Mouse (Mus musculus): Measurements from ENCODE around the gene Tsks. TPM values are rescaled to one million over a fixed set of nuclear protein-coding genes. Genes with fewer than 3 reads are reported as not detected.
A peak's percentile ranks its signal among the peaks of the same experiment; 100 is the strongest.

The Tsks gene
- total RNA-seq, 2 experiments from 2014 or later = not detected

DNA sequence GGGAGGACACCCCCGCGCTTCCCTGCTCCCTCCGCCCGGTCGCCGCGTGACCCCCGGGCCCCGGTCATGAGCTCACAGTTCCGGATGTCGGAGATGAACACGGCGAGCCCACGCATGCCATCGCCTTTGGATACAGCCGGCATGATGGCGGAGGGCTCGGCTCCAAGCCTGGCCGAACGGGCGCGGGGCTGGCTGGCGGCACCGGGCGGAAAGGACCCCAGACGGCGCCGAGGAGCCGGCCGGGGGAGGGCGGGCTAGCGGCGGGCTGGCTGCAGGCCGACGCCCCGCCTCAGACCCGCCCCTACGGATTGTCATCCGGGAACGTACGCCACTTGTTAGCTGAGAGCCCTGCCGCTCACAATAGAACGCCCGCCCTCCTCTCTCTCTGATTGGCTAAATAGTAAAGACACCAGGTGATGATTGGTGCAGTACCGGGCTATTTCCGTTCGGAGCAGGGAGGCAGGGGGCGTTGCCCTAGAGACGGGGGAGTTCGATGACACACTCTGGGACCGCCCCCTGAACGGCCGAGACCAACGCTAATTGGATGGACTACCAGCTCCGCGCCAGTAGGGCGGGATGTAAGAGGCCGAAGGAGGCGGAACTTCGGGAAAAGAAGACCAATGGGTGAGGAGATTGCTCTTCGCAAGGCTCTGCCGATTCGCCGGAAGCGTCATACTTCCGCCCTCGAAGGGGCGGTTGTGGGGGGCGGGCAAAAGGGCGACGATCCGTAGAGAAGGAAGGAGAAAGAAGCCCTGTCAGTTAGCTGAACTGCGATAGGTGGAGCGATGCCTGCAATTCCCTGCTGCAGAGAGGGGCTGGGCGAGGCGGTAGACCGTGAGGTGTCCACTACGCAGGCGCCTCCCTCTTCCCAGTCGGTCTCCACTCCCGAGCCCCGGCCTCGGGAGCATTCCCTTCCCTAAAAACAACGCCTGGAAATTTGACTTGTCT, 13.5 kb upstream of the Tsks start, which contains the start of gene Ap2a1:
Ap2a1 (minus strand) TSS at position 293 of the 948 bp plus-strand sequence.
- ATAC-seq (replicated peaks; ENCODE audit: low FRiP score, poor library complexity, severe bottlenecking) = peak; percentile 90

DNA sequence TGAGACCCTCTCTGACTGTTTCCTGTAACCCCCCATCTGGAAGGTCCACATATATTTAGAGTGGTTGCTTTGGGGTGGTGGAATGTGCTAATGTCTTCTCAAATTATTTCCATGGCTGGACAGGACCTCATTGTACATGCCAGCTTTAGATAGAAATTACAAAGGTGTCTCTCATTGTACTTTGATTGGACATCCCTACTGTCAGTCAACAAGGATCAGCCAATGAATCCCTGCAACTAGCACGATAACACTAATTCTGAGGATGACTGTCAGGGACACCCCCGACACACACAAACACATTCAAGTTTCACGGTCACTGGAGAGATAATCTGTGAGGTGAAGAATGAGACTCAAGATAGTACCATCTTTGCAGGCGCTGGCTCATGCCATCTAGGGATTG, 4.3 kb upstream of the Tsks start:
- no peak for ATAC-seq (replicated peaks; ENCODE audit: low FRiP score, poor library complexity, severe bottlenecking)

DNA sequence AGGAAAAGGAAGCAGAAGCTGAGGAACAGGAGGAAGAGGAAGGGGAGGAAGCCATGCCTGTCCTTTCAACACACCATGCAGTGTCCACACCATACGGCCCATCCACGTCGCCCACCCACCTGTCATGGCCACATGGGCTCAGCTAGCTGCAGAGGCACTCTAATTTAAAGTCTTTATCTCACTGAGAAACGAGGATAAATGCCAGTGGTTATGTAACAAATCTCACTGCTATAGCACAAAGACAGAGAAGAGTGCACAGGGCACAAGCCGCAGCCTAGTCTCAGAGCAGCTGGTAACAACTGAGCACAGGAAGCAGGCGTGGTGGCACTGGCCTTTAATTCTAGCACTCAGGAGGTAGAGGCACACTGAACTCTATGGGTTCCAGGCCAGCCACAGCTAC, 6.9 kb downstream of the Tsks start:
- ATAC-seq (replicated peaks; ENCODE audit: low FRiP score, poor library complexity, severe bottlenecking) = no peak

DNA sequence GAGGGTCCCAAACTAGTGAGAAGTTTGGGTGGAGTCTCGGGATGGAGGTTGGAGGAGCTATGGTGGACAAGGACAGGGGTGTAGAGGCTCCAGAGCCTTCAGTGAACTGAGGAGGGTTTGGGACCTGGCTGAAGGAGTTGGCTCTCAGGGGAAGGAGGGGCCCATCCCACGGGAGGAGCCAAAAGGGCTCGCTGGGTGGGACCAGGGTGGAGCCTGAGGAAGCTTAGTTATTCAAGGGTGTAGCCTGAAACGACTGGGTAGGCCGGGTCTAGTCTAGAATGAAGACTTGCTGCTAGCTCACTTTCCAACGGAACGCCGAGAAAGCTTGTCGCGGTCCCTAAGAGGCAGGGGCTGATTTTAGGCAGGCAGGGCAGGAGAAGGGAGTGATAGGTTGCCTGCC, 9.0 kb downstream of the Tsks start:
- peak; percentile 89 for ATAC-seq (replicated peaks; ENCODE audit: low FRiP score, poor library complexity, severe bottlenecking)

DNA sequence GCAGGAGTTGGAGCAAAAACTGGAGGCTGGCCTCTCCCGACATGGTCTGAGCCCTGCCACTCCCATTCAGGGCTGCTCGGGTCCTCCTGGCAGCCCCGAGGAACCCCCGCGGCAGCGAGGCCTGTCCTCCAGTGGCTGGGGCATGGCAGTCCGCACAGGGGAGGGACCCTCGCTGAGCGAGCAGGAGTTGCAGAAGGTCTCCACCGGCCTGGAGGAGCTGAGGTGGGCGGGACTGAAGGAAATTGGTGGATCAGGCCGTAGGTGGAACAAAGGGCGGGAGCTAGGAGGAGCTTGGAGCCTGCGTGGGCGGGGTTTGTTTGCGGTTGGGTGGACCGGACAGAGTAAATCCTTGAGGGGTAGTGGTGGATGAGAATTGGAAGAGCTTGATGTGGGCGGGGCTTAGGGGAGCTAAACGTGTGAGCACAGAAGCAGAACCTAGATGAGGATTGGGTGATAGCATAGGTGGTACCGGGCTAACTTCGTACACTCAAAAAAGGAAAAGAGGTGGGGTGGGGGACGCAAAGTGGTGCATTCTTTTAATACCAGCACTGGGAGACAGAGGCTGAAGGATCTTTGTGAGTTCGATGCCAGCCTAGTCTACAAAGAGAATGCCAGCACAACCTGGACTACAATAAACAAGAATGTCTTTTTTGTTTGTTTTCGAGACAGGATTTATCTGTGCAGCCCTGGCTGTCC, 9.8 kb downstream of the Tsks start:
- ATAC-seq (replicated peaks; ENCODE audit: low FRiP score, poor library complexity, severe bottlenecking) = peak; percentile 86

DNA sequence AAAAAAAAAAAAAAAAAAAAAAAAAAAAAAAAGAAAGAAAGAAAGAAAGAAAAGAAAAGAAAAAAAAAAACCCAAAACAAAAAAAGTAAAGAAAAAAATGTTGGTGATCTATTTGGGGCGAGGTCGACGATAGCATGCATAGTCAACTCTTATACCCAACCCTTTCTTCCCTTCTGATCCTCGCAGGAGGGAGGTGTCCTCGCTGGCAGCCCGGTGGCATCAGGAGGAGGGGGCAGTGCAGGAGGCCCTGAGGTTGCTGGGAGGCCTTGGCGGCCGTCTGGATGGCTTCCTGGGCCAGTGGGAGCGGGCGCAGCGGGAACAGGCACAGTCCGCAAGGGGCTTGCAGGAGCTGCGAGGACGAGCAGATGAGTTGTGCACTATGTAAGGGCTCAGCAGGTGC, 10.6 kb downstream of the Tsks start:
- no peak for ATAC-seq (replicated peaks; ENCODE audit: low FRiP score, poor library complexity, severe bottlenecking)

DNA sequence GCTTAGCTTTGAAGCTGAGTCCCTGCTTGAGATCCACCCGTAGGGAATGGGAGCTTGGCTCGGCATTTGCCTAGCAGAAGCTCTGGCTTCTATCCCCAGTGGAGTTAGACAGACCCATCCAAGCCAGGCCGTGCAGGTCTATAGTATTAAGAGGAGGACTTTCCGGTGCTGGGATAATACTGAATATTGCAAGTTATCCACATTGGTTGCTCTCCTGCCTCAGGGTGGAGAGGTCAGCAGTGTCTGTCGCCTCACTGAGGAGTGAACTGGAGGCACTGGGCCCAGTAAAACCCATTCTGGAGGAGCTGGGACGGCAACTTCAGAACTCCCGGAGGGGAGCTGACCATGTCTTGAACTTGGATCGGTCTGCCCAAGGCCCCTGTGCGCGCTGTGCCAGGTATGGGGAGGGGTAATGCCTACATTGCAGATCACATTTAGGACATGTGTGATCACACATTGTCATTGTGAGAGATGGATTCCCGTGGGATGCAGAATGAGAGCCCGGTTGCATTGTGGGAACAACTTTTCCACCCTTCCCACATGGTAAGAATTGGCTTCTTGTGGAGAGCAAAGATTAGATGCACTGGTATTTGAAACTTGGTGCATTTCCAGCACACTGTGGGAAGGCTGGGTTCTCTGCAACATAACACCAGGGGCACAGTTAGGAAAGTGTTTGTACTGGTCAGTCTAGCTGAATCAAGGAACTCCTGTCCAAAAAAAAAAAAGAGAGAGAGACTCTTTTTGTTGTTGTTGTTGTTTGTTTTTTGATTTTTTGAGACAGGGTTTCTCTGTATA, 11.3 kb downstream of the Tsks start:
- ATAC-seq (replicated peaks; ENCODE audit: low FRiP score, poor library complexity, severe bottlenecking) = no peak

DNA sequence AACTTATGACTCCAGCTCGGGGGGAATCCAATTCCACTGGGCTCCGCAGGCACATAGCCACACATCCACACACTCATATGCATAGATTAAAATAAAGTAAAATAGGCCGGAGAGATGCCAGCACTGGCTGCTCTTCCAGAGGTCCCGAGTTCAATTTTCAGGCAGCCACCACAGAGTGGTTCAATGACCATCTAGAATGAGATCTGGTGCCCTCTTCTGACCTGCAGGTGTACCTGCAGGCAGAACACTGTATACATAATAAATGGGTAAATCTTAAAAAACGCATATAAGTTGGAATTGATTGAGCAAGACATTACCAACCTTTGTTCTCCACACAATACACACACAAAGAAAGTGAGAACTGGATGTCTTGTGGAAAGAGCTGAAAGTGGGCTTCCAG, 12.6 kb downstream of the Tsks start:
- ATAC-seq (replicated peaks; ENCODE audit: low FRiP score, poor library complexity, severe bottlenecking) = no peak

DNA sequence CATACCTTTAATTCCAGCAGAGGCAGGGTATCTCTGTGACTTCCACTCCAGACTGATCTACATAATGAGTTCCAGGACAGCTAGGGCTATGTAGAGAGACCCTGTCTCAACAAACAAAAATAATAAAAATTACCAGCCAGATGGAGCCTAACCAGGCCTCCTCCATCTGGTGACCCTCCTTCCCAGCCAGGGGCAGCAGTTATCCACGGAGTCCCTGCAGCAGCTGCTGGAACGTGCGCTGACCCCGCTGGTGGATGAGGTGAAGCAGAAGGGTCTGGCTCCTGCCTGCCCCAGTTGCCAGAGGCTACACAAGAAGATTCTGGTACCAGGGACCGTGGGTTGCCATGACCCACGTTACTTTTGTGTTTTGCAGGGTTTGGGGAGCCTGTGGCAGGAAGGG, 13.3 kb downstream of the Tsks start:
- no peak for ATAC-seq (replicated peaks; ENCODE audit: low FRiP score, poor library complexity, severe bottlenecking)

DNA sequence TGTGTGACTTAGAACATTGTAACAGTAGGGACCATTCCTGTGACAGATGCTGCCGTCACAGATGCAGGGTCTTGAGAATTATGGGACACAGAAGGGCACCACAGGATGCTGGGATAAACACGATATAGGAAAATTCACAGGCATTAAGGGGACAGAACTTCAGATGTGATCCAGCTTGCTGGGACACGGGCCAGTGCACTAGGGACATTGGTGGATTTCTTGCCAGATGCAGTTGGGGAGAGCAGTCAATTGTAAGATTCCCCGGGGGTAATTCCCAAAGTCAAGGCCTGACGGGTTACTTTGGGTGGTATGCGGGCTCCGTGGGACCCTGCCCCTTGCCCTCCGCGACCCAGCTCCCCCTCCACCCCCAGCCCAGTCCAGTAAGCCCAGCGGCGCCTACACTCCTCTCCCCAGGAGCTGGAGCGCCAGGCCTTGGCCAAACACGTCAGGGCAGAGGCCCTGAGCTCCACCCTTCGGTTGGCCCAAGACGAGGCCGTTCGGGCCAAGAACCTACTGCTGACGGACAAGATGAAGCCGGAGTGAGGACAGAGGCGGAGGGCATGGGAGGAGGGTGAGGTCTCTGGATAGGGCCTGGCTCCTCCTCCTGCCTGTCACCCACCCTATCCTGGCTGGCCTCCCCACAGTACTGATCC, 14.3 kb downstream of the Tsks start:
- no peak for ATAC-seq (replicated peaks; ENCODE audit: low FRiP score, poor library complexity, severe bottlenecking)

DNA sequence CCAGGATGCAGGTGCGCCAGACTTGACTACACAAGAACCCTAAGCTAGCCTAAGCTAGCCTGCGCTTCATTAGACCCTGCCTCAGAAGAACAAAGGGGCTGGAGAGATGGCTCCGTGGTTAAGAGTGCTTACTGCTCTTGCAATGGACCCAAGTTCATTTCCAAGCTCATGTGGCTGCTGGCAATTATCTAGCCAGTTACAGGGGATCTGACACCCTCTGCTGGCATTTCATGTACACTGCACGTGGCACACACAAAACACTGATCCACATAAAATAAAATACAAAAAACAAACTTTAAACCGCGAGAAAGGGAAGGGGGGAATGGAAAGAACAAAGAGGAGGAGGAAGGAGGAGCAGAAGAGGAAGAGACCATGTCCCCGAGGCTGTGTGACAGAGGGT, 15.2 kb downstream of the Tsks start:
- ATAC-seq (replicated peaks; ENCODE audit: low FRiP score, poor library complexity, severe bottlenecking) = no peak

DNA sequence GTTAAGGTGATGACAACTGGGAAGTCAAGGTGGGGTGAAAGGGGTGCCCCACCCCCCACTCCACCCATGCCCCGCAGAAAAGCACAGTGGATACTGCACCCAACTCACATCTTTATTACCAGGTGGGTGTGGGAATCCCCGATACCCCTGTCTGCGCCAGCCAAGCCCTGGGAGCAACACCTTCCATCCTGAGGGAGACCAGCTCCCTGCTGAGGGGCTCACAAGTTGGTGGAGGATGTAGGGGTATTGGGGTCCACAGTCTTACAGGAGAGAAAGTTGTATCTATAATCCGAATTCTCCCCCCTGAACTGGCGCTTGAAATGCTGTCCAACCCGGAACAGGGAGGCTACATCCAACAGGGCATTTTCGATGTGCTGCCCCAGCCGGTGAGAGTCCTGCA, 16.3 kb downstream of the Tsks start:
- no peak for ATAC-seq (replicated peaks; ENCODE audit: low FRiP score, poor library complexity, severe bottlenecking)

DNA sequence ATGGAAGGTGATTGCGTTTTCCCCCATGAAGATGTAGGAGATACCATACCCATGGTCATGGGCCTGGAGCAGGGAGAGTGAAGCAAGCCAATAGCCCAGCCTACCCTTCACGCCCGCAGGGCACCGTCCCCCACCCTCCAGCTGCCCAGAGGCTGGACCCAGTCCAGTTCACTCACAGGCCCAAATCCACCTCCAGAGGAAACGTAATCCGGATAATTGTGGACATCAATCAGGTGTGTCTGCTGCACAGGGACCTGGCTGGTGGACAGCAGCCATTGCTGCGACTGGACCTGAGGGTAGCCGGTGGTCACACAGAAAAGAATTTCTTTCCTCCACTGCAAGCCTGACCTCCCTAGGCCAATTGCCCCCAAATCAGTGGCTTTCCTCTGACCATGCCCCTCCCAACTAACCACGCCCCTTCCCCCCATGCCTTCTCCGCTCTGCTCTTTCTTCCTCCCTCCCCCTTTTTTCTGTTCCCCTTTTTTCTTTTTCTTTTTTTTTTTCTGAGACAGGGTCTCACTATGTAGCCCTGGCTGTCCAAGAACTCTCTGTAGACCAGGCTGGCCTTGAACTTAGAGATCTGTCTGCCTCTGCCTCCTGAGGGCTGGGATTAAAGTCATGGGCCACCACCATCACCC, 17.0 kb downstream of the Tsks start:
- no peak for ATAC-seq (replicated peaks; ENCODE audit: low FRiP score, poor library complexity, severe bottlenecking)

DNA sequence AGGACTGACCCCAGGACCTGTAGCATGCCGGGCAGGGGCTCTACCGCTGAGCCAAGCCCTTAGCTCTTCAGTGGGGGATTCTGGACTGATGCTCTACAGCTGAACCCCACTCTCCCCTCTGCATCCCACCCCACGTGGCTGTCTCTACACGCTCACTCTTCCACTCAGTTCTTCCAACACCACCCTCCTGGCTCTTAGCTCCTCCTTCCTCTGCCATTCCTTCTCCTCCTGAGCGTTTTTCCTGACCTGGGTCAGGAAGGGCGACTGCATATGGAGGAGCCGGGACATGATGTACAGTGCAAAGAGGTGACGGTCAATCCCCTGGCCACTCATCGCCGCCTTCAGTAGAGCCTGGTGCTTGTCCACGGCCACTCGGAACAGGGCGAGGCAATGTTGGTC, 17.5 kb downstream of the Tsks start:
- no peak for ATAC-seq (replicated peaks; ENCODE audit: low FRiP score, poor library complexity, severe bottlenecking)

DNA sequence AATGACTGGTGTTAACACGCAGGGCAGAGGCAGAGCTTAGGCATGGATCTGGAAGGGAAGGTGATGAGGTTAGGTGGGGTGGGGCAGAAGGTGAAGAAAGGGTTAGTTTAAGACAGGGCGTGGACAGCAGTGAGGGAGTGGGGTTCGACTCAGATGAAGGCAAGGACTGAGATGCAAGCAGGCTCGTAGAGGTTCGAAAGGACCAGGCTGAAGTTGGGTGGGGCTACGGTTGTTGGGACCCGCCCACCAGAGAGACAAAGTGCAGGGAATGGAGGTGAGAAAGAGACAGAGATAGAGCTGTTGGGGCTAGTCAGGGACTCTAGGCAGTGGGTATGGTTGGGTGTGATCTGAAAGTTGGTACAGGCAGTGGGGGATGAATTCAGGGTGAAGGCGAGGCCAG, 19.3 kb downstream of the Tsks start:
- ATAC-seq (replicated peaks; ENCODE audit: low FRiP score, poor library complexity, severe bottlenecking) = no peak

DNA sequence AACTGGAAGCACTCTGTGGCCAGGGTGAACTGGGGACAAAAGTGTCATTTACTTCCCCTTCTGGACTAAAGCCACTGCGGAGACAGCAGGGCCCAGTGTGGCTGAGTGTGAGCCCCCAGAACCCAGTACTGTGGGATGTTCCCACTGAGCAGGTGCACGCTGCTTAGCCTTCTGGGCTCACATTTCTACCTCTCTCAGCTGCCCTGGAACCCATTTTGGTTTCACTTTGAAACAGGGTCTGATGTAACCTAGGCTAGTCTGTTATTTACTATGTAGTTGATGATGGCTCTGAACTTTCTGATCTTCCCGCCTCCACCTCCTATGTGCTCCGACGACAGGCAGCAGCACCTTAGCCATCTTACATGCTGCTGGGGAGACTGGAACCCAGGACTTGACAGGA, 19.8 kb downstream of the Tsks start:
- no peak for ATAC-seq (replicated peaks; ENCODE audit: low FRiP score, poor library complexity, severe bottlenecking)

DNA sequence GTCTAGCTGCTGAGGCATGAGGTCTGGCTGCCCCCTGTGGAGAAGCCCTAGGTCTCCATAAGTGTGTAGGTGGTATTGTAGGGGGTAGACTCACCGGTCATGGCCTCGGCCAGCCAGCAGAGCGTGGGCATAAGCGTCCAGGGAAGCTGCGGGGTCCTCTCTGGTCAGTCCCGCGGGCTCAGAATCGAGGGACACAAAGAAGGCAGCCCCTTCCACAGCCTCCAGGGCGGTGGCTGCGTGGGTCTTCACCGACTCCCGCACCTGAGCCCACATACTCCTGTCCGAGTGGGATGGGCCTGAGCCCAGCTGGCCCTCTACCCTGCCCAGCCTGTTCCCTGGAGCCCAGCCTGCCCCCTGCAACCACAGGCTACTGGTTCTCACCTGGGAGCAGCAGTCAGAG, 22.0 kb downstream of the Tsks start:
- no peak for ATAC-seq (replicated peaks; ENCODE audit: low FRiP score, poor library complexity, severe bottlenecking)

DNA sequence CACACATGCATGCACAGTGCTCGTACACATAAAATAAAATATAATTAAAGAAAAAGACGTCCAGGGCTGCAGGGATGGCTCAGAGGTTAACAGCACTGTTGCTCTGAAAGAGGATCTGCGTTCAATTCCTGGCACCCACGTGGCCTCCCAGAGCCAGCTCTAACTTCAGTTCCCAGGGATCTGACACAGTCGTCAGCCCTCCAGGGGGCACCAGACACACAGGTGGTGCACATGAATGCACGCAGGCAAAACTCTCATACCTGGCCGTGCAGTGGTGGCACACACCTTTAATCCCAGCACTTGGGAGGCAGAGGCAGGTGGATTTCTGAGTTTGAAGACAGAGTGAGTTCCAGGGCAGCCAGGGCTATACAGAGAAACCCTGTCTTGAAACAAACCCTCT, 23.0 kb downstream of the Tsks start:
- ATAC-seq (replicated peaks; ENCODE audit: low FRiP score, poor library complexity, severe bottlenecking) = no peak

DNA sequence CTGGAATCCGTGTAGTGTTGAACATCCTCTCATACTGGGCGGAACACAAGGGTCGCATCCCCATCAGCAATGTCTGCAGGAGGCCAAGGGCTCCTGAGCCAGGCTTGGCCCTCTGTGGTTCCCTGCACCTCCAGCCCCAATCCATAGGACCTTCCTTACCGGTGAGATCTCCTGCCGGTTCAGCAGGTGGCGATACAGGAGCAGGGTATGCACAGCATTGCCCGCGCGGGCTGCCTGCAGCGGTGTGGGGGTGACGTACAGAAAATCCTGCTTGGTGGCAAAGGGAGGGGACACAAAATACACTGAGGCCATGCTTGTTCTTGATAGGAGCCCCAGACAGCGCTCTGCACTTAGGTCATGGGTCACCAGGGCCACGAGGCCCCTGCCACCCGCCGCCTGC, 23.6 kb downstream of the Tsks start:
- no peak for ATAC-seq (replicated peaks; ENCODE audit: low FRiP score, poor library complexity, severe bottlenecking)
